Mouse (Mus musculus) CD4-positive, CD25-positive, alpha-beta regulatory T cell, adult 4 months (primary cell): ENCODE measurements around the gene Dbx2. TPM values are rescaled to one million over a fixed set of nuclear protein-coding genes. Genes with fewer than 3 reads are reported as not detected.

Experiments used
- ATAC-seq: one replicate; pipeline ENCODE4 v1.8.0; 2017
- polyA plus RNA-seq, 2 experiments: library from polyadenylated mRNA; unstranded; fragments of 100-300 nt; shearing (Covaris generic); gene quantifications; one replicate each; pipeline ENCODE4 v1.2.1; 2017

Dbx2 gene
- polyA plus RNA-seq, 2 experiments from 2014 or later = not detected

DNA sequence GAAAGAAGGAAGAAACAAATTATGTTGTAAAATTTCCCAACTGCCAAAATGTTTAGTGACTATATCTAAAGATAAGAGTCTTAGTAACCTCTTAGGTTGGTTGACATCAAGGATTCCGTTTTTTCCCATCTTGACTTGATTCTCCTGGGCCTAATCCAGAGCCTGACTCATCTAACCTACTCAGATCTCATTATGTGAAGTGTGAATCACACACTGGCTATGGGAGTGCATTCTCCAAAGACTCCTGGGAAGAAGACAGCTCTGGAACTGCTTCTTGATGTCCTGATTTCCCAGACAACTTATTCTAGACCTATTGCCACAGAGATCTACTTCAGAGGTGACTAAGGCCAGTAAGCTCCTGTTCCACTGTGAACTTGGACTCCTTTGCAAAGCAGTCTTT is 43.2 kb downstream of the Dbx2 start:
- no peak for ATAC-seq

DNA sequence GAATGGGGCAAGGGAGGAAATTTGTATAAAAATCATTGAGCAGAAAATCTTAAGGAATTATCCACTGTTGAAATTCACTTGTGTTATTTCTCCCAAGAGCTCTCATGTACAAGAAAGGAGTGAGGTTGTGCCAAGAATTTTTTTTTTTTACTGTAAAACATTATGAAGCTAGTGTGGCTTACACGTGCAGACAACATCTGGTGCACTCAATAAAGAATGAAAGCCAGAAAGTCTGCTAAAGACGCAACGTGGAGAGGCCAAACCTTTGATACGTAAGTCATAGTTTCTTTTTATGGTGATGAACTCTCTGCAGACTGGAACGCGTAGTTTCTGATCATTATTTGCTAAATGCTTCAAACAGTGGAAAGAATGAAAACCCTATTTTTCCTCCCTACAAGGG is 54.6 kb downstream of the Dbx2 start:
- ATAC-seq = no peak

DNA sequence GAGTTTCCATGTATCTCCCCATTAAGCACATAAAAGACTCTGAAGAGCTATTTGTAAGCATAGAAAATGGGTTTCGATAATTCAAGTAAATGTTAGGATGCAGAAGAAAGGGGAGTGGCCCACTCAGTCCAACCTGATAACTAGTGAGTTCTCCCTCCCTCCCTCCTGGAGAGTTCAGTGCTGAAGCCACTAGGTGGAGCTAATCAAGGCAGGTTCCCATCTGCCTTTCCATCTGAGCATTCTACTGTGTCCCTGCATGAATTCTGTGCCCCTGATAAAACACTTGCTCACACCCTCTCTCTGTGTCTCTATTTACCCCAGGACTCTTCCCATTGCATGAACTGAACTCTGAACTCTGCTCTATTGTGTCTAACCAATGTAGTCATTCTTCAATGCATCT is 57.1 kb downstream of the Dbx2 start:
- no peak for ATAC-seq

DNA sequence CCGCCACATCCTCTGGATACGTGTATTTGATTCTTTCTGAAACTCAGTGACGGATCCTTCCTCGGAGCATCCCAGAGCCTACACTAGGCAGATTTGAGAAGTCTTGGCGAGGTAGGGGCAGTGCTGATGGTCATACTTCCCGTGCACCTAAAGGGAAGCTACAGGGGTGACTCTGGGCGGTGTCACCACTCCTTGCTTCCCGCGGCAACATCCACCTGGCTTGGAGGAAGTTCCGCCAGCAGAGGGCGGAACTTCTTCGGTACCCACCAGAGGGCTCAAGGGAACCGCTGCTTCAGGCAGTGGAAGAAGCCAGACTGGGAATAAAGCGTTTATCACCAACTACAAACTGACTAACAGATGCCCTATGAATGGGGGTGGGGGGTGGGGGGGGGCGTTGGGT is 68.9 kb downstream of the Dbx2 start:
- ATAC-seq = no peak

DNA sequence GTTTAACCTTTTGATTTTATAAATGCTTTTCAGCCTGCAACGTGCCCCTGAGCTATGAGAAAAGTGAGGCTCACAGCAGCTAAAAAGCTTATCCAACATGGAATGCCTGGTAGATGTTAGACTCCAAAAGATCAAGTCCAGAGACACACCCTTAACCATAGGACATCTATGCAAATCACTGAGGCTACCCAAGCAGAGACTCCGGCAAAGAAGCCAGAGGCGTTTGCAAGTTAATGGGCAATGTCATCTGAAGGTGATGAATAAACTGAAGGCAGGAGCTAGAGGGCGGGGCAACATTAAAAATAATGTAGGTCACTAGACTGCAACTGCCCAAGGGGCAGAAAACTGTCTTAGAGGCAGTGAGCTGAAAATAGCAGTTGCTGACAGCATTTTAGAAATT is 70.9 kb downstream of the Dbx2 start:
- no peak for ATAC-seq

DNA sequence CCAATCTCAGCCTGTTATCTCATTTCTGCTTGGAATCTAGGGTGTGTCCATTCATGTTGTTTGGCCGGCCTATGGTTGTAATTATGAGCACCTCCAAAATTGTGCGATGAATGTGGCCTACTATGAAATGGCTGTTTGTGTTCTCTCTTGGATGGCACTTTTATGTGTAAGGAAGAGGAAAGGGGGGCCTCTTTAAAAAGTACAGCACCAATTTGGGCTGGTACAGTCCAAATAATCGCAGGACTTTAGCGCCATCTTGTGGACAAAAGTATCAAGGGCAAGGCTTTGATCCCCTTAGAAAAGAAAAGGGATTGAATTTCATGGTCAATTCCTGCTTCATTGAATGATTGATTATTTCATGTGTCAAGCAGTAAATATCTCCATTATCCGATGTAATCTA is 81.1 kb downstream of the Dbx2 start:
- ATAC-seq = no peak

Other genes with a start within 250 kb of the Dbx2 start
- gene Nell2, start 127.4 kb downstream of the Dbx2 start, polyA plus RNA-seq = not detected
- 10 to 100 TPM; 34.8 to 54.6 TPM for gene Ano6, start 134.9 kb upstream of the Dbx2 start, polyA plus RNA-seq